Mouse (Mus musculus): Measurements from ENCODE around the gene Tmem132b.

The Tmem132b gene

DNA sequence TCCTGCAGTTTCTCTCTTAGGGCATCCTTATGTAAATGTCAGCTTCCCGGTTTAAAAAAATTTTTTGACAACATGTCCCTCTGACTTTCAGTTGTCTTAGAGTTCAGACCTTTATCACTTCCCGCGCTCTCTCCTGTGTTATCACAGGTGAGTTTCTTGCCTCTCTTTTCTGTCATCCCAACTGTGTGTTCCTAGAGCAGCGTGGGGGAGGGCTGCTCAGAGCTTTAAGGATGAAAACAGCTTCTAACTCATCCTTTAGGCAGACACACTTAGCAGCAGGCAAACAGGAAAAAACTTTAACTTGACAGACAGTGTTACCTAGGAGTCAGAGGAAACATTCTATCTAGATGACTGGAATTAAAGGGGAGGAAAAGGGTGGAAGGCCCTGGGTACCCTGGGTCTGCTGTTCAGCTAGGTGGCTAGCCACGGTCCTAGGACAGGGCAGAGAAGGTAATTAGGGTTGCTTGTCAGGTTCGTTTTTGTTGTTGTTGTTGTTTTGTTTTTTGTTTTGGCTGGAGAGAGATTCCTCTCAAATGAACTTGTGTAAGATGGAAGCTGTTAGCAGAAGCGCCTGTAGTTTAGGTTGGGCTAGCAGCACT lies 144.6 kb downstream of the Tmem132b start:
- DNase-seq (ENCODE audit: low spot score) = no peak

DNA sequence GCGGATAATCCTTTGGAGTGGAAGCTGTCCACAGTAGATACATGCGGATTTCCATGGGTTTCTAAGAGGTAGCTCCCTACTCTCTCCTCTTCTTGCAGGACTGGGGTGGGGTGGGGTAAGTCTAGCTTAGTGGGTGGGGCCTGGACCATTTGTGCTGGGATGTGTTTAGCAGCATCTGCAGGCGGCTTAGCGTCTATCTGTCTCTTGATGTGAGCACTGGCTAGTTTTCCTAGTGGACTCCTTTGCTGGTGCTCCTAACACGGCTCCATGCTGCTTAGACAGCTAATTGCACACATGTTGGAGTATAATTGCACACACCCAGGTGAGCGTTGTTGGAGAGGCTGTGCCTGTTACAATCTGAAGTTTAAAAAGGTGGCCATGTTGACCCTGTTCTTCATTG lies 149.3 kb downstream of the Tmem132b start:
- DNase-seq (ENCODE audit: low spot score) = no peak

GRCm38 (mm10) chr5:125683491-125683890 lies 151.9 kb downstream of the Tmem132b start:
- no peak for DNase-seq (ENCODE audit: low spot score)

- no peak for DNase-seq (ENCODE audit: low spot score)
These were observed 154.2 kb downstream of the Tmem132b start for GRCm38 (mm10) chr5:125685681-125686331.

GRCm38 (mm10) chr5:125692538-125692937 lies 161.0 kb downstream of the Tmem132b start:
- no peak for DNase-seq (ENCODE audit: low spot score)

GRCm38 (mm10) chr5:125699395-125699794 lies 167.8 kb downstream of the Tmem132b start:
- no peak for DNase-seq (ENCODE audit: low spot score)

GRCm38 (mm10) chr5:125700234-125700633 lies 168.7 kb downstream of the Tmem132b start:
- no peak for DNase-seq (ENCODE audit: low spot score)

GRCm38 (mm10) chr5:125705379-125705778 lies 173.8 kb downstream of the Tmem132b start:
- DNase-seq (ENCODE audit: low spot score) = no peak

DNA sequence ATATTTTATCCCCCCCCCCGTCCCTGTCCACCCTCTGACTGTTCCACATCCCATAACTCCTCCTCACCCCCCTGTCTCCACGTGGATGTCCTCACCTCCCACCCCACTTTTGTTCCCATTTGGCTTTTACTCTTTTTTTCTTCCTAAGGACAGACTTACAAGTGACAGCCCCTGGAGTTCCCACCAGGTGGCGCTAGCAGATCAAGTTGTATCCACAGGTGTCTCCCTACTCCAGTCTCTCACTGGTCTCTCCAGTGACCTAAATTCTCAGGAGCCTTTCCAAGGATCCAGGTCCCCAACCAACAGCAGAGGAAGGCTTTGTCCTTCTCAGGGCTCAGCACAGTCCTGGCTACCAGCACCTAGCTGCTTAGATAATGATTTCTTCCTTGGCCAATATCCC lies 177.6 kb downstream of the Tmem132b start:
- DNase-seq (ENCODE audit: low spot score) = no peak

GRCm38 (mm10) chr5:125726815-125727214 lies 195.2 kb downstream of the Tmem132b start:
- DNase-seq (ENCODE audit: low spot score) = no peak

DNA sequence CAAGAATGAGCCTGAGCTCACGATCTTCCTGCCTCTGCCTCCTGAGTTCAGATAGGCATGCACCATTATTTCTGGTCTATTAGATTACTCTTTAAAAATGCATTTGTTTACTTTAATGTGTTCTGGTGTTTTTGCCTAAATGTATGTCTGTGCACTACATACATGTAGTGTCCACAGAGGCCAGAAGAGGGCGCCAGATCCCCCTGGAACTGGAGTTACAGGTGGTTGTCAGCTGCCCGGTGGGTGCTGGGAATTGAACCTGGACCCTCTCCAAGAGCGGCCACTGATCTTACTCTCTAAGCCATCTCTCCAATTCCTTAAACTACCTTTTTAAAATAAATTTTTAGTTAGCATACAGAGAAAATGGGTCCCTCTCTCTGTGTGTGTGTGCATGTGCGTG lies 195.9 kb downstream of the Tmem132b start:
- no peak for DNase-seq (ENCODE audit: low spot score)

GRCm38 (mm10) chr5:125727936-125728335 lies 196.4 kb downstream of the Tmem132b start:
- no peak for DNase-seq (ENCODE audit: low spot score)

DNA sequence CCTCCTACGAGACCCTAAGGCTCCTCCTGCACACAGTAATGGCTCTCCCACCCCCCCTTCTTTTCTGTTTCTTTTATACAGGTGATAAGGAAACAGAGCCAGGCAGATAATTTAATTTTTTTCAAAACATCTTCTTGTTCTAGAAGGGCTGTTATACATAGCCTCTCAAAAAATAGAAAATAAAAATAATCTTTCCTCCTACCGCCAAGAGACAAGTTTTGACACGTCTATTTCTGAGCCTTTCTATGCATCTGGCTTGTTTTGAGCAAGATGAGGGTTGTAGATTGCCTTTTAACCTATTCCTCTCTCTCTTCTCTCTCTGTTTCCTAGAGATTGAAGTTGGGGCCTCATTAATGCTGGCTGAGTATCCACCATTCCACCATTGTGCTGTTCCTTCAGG lies 196.9 kb downstream of the Tmem132b start:
- DNase-seq (ENCODE audit: low spot score) = no peak

DNA sequence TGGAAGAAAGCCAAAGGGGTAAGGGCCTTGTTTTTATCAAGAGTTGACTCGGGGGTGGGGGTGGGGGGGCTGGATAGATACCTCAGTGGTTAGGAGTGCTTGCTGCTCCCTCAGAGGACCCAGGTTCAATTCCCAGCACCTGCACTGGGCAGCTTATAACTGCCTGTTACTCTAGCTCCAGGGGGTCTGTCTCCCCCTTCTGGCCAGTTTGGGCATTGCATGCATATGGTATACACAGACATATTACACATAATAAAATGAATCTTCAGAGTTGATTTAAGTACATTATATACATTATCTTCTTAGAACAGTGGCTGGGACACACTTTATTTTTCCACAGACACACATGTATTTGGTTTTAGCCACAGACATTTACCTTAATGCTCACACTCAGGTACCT lies 202.2 kb downstream of the Tmem132b start:
- no peak for DNase-seq (ENCODE audit: low spot score)

GRCm38 (mm10) chr5:125737105-125737504 lies 205.5 kb downstream of the Tmem132b start:
- no peak for DNase-seq (ENCODE audit: low spot score)

DNA sequence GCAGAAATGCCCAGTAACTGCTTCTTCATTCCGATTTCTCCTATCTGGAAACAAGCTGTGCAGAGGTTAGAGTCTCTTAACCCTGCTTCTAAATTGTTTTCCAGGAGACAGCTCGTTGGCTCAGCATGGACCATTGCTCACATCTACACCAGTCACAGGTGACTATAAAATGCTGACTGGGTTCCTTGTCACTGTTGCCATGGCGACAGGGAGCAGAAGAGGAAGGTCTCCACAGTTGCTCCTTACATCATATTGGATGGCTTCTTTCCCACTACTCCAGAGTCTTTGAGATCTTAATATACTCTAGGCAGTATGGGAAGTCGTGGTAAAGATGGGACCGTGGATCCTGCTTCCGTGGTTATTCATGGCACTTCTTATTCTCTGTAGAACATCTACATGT lies 211.9 kb downstream of the Tmem132b start:
- DNase-seq (ENCODE audit: low spot score) = no peak

DNA sequence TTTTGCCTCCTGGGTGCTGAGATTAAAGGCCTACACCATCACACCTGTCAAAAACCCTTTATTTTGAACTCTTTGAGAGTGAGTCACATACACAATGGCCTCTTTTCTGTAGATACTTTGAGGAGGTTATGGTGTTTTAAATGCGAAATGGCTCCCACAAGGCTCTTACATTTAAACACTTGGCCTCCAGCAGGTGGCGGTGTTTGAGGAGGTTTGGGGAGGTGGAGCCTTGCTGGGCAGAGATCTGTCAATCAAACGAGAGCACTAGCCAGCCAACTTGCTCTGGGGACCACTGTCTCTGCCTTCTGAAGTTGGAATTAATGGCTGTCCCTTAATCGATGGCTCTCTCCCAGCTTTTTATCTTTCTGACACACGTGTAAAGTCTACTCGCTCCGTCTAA lies 214.2 kb downstream of the Tmem132b start:
- no peak for DNase-seq (ENCODE audit: low spot score)

GRCm38 (mm10) chr5:125751481-125751880 lies 219.9 kb downstream of the Tmem132b start:
- DNase-seq (ENCODE audit: low spot score) = no peak

DNA sequence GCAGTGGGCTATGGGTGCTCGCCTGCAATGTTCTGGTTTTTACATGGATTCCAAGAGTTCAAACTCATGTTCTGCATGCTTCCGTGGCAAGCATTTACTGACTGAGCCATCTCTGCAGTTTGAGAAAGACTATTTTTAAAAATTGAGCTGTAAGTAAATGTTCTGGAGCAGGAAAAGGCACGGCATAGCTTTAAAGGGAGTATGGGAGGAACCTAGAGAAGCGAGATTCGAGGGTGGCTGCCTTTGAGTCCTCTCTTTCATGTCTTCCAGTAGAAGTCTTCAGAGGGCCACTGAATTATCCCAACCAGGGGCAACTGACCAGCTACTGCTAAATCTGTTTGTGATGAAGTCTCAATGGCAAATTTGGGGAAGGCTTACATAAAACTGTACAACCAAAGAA lies 221.0 kb downstream of the Tmem132b start:
- DNase-seq (ENCODE audit: low spot score) = no peak

DNA sequence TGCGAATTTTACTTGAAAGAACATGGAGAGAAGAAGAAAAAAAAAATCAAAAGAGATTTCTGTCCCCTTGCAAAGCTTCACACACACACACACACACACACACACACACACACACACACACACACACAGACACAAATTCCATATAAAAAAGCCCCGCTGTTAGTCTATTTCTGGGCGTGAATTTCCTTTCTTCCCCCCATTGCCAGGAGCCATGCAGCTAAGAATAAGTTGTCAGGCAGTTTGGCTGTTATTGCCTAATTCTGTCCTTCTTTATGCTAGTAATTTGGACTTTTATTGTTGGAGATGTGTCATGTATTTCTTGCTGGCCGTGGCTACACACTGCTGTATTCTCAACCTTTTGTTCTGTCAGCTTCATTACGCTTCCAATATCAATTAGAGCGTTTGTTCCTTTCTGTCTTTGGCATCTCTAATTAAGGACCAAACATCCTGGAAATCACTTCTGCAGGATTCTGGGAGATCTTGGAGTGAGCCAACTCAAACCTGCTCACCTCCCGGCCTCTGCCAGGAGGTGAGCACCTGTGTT lies 225.5 kb downstream of the Tmem132b start:
- DNase-seq (ENCODE audit: low spot score) = no peak

- DNase-seq (ENCODE audit: low spot score) = no peak
These were observed 226.9 kb downstream of the Tmem132b start for GRCm38 (mm10) chr5:125758506-125758905.

DNA sequence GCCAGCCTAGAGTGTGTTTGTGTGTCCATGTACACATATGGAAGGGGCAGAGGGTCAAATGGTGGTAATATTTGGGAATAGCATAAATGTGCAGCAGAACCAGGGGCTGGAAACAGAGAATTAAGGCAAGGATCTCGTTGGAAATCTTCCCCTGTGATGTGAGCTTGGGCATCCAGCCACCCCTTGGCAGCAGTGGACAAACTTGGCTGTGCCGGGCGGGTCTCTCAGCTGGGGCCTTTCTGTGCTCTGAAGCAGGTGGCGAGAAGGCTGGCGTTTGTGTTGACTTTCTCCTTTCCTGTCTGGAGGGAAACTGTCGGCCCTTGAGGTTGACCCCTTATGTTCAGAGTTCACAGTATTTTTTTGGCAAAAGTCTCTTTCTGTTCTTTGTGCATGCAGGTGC lies 235.4 kb downstream of the Tmem132b start:
- no peak for DNase-seq (ENCODE audit: low spot score)

DNA sequence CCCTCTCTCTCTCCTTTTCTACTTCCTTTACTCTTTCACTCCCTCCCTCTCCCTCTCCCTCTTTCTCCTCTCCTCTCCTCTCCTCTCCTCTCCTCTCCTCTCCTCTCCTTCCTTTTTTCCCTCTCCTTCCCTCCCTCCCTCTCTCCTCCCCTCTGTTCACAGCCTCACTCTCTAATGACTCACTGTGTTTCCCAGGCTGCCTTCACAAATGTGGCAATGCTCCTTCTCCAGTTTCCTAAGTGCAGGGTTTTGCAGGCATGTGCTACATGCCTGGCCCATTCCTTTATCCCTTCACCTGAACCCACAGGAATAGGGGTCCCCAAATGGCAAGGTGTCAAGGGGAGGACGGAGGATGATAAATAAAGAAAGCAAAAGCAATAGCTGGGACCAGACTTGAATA lies 236.4 kb downstream of the Tmem132b start:
- DNase-seq (ENCODE audit: low spot score) = no peak

DNA sequence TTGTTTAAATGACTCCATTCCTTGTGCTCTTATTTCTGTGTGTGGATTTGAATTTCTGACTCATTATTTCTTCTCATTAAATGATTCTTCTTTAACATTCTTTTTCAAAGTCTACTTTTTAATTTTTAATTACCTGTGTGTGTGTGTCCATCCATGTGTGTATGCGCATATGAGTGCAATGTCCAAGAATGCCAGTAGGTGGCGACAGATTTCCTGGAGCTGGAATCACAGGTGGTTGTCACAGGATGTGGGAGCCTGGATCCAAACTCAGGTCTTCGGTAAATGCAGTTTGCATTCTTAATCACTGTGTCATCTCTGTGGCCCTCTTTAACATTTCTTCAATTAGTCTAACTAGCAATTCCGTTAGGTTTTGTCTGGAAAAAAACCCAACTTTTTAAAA lies 240.7 kb downstream of the Tmem132b start:
- no peak for DNase-seq (ENCODE audit: low spot score)

All from T-cell, adult 2 months (primary cell).